Mouse (Mus musculus) liver, adult 10 weeks (tissue): ENCODE data around the gene Slc5a5. TPM values are rescaled to one million over a fixed set of nuclear protein-coding genes. Genes with fewer than 3 reads are reported as not detected.

Experiments
- polyA plus RNA-seq: library from polyadenylated mRNA; stranded (reverse); fragments of 350-450 nt; fragmentation: Illumina TruSeq; extraction: RNeasy Lipid Tissue Mini Kit (QIAGEN cat#74804); gene quantifications from one replicate; pipeline ENCODE4 v1.2.3, GENCODE M21; 2014; ENCODE audit warnings: low read depth, low replicate concordance

Slc5a5 gene
- polyA plus RNA-seq, result not detected

DNA sequence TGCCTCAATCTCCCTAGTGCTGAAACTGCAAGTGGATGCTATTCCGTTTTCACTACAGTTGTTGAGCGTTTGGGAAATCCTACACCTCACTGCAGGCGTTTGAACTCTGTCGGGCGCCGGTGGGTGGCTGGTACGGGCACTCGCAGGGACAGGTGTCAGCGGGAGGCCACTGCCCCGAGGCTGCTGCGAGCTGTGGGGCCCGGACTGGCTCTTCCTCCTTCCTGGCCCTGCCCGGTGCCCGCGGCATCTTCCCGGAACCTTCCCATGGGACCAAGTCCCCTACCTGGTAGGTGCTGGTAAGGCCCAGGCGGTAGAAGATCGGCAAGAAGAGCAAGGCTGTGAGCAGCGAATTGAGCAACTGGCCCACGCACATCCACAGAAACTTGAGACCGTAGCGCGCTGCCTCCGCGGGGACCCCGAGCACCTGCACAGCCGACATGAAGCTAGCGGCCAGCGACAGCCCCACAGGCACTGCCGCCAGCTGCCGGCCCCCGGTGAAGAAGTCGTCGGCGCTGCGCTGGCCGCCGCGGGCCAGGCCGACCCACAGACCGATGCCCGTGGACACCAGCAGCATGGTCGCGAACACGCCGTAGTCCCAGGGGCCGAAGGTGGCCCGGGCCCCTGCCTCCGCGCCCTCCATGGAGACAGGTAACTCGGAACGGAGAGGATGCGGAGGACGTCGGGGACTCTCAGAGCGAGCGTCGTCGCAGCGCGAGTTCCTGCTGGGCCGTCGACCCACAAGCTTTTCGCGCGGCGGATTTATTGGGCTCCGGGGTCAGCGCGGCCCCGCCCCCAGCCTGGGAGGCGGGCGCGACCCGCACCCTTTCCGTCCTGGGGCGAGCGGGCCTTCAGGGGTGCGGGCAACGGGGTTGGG, at the start of gene Slc5a5:
Slc5a5 (minus strand) TSS at position 736 of the 874 bp plus-strand sequence.

DNA sequence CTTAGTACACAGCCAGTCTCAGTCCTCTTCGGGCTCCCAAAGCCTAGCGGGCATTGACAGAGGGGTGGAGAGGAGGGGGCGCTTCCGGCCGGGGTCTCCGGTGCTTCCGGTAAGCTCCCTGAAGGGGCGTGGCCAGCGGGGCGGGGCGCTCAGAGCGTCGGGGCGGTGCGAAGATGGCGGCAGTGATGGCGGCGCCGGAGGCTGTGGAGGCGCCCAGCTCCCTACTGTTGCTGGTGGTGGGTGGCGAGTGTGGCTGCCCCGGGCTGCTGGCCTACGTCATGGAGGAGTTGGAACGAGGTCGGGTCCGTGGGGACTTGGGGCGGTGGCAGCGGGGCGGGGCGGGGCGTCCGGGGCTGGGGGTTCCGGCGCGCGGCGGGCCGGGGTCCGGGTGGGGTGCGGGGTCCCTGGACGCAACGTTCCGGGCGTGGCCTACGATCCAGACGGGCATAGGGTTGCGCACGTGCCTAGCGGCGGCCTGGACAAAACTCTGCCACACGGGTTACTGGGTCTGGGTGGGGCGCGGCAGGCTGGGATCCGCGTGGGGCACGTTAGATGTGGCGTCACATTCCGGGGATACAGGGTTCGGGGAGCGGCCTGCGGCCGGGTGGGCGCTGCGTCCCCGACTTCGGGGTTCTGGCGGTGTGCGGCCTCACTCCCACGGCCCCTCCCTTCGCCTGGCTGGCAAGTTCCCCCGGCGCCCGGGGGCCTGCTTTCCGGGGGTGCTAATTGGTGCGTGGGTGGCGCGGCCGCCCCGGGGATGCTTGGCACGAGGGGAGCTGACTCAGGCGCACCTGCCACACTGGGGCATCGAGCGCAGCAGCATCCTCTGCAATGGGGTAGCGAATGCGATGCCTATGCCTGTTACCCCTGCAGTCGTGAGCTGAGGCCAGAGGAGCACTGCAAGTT, 13.5 kb upstream of the Slc5a5 start, which contains the start of gene Map1s:
Map1s (plus strand) TSS at position 102 of the 906 bp plus-strand sequence.

DNA sequence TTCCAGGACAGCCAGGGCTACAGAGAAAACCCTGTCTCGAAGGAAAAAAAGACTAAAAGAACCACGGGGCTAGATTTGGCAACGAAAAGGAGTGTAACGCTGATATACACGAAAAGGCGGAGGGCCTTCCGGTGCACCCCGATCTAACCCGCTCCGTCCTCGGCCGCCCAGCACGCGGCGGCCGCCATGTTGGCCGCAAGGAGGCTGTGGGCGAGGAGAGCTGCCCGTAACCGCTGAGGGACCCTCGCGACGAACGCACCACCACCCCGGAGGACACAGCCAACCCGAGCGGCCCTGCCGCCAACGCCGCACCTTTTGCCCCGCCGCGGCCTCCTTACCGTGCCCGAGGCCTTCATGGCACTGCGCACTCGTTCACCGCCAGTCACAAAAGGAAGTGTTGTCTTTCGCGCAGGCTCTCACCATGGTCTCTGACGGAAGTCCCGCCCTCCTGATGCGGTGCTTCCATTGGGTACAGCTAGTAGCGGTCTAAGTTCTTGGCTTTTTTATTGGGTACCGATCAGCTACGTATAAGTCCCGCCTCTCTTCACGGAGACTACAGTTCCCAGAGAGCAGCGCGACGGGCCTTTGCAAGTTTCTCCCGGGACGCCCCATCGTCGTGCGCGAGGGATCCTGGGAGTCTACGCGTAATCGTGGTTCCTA, 4.6 kb upstream of the Slc5a5 start, which contains the start of gene Rpl18a:
Rpl18a (minus strand) TSS at position 392 of the 660 bp plus-strand sequence.

DNA sequence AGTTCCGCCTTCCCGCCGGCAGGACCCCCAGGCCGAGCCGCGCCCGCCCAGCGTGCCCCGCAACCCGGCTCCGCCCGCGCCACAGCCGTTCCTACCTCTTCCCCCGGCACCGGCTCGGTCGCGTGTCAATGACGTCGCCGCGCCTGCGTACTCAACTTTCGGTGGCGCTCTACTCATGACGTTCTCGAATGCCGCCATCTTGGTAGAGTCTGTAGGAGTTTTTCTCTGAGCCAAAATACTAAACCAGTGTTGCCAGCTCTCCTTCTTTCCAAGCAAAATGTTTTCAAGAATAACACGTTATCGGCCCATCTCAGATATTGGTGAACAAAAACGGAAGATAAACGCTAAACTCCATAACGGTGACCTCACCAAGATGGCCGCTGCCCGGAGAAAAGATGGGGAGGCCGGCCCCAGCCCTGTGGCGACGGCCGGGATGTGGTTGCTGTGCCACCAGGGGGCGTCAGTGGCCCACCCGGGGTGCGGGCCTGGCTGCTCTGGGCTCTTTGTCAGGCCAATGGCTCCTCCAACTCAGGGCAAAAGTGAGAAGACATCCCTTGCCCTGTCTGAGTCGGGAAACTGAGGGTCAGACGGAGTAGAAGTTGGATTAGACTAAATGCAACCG, 19.1 kb downstream of the Slc5a5 start, which contains the start of gene Ccdc124:
Ccdc124 (minus strand) TSS at position 572 of the 622 bp plus-strand sequence.

DNA sequence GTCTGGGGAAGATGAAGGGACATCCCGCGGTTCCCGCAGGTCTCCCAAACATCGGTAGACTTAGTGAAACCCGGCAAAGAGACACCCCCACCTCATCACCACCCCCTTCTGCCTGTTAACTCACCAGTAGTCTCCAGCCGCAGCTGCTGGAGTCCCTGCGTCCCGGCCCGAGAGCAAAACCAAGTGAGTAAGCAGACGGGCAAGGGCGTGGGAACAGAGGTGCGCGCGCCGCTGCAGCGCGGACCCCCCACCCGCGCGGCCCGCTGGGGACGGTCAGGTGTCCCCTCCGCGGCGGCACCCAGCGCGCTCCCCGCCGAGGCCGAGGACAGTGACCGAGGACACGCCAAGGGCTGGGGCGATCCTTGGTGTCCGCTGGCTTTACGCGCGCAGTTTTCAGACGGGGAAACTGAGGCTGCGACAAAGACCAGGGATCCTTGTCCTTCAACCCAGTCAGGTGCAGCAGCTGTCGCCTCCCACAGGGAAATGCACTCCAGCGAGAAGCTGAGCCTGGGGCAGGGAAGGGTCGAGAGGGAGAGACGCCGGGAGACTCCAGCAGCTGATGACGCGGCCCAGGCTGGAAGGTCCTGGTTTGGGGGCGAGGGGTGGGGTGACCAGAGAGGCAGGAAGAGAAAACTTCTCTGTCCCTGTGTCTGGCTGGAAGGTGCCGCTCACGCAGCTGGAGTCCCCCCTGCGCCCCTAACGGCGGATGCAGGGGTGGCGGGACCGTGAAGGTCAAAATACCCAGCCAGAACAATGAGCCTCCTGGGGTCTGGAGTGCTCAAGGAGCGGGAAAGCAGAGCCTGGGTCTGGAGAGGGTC, 29.5 kb downstream of the Slc5a5 start, which contains the start of gene Kcnn1:
Kcnn1 (minus strand) TSS at position 435 of the 818 bp plus-strand sequence.

DNA sequence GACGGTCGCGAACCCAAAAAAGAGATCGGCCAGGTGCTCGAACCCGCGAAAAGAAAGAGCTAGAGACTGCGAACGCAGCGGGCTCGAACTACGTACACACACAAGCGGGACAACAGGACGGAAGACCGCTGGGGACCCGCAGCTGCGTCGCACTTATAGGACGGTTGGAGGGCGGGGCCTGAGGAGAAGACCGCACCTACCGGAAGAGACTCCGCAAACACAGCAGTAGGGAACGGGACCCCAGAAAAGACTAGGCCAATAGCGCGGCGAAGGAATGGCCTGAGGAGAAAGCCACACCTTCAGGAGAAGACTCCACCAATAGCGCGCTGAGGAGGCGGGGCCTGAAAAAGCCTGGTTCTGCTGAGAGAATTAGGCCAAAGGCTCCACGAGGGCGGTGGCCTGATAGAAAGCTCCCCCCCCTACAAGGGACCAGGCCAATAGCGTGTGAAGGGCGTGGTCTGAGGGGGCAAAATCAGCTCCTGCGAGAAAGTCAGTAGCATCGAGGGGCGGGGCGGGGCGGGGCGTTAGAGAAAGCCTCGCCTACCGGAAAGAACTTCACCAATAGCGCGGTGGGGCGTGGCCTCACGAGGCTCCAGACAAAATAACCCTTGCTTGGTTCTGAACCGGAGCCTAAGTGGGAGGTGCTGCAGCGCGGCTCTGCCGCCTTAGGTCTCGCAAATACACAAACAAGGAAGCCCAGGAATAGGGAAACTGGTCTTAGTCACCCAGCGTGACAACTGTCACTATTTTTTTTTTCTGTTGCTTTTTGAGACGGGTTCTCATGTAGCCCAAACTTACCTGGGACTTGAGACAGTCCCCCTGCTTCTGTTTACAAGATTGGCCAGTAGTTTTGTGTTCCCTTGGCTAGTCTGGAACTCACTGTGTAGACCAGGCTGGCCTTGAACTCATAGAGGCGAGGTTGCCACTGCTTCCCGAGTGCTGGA, 52.9 kb downstream of the Slc5a5 start, which contains the start of gene Arrdc2:
Arrdc2 (minus strand) TSS at position 313 of the 944 bp plus-strand sequence.

Other genes starting within 250 kb of the Slc5a5 start
- gene Pgpep1, start 232.4 kb downstream of the Slc5a5 start, polyA plus RNA-seq, result 17.3 TPM
- gene Lsm4, start 219.5 kb downstream of the Slc5a5 start, polyA plus RNA-seq, result 0.61 TPM
- gene Jund, start 193.8 kb downstream of the Slc5a5 start, polyA plus RNA-seq, result 8.1 TPM
- not detected for gene Iqcn, start 189.3 kb downstream of the Slc5a5 start, polyA plus RNA-seq
- gene Gm3336, start 174.2 kb downstream of the Slc5a5 start, polyA plus RNA-seq, result not detected
- 1.1 TPM for gene Pde4c, start 169.0 kb downstream of the Slc5a5 start, polyA plus RNA-seq
- gene Rab3a, start 138.1 kb downstream of the Slc5a5 start, polyA plus RNA-seq, result 0.56 TPM
- gene Mpv17l2, start 131.8 kb downstream of the Slc5a5 start, polyA plus RNA-seq, result 0.85 TPM
- gene Pik3r2, start 116.0 kb downstream of the Slc5a5 start, polyA plus RNA-seq, result 0.93 TPM
- 2.1 TPM for gene Mast3, start 87.7 kb downstream of the Slc5a5 start, polyA plus RNA-seq
- gene Il12rb1, start 84.3 kb downstream of the Slc5a5 start, polyA plus RNA-seq, result not detected
- gene Arrdc2, start 53.0 kb downstream of the Slc5a5 start, polyA plus RNA-seq, result 2.8 TPM
- gene Kcnn1, start 29.5 kb downstream of the Slc5a5 start, polyA plus RNA-seq, result 0.66 TPM
- gene Ccdc124, start 18.8 kb downstream of the Slc5a5 start, polyA plus RNA-seq, result 0.29 TPM
- gene Rpl18a, start 4.7 kb upstream of the Slc5a5 start, polyA plus RNA-seq, result 58.9 TPM
- gene Map1s, start 13.2 kb upstream of the Slc5a5 start, polyA plus RNA-seq, result not detected